Mouse (Mus musculus) E14TG2a.4 (cell line): Measurements from ENCODE around the gene Neu2.

Experiments used
- H3K27me3 ChIP-seq: 2 replicates; pipeline ENCODE4 v1.6.1; 2014; ENCODE audit warnings: low read length, control low read depth; ENCODE audit not compliant: insufficient read depth
- H3K36me3 ChIP-seq: 2 replicates; pipeline ENCODE4 v1.6.1; 2014; ENCODE audit warnings: low read length, control low read depth; ENCODE audit not compliant: insufficient read depth
- H3K4me1 ChIP-seq: replicated peaks from 2 replicates; pipeline ENCODE4 v1.6.1; 2014; ENCODE audit warnings: low read depth, low read length, control low read depth
- H3K4me3 ChIP-seq: replicated peaks from 2 replicates; pipeline ENCODE4 v1.5.1; 2014; ENCODE audit warnings: mild to moderate bottlenecking, low read length
- H3K9me3 ChIP-seq: 2 replicates; pipeline ENCODE4 v1.6.1; 2014; ENCODE audit warnings: low read length, control low read depth
- CTCF ChIP-seq: conservative IDR thresholded peaks from 2 replicates; pipeline ENCODE4 v1.5.1; 2014; ENCODE audit warnings: low read length
- NANOG ChIP-seq: IDR thresholded peaks from 2 replicates; pipeline ENCODE4 v1.6.1; 2014; ENCODE audit warnings: borderline replicate concordance, low read length, mixed read lengths
- POU5F1 ChIP-seq: IDR thresholded peaks from 2 replicates; pipeline ENCODE4 v1.6.1; 2014; ENCODE audit warnings: low read length, borderline replicate concordance

Gene Neu2

DNA sequence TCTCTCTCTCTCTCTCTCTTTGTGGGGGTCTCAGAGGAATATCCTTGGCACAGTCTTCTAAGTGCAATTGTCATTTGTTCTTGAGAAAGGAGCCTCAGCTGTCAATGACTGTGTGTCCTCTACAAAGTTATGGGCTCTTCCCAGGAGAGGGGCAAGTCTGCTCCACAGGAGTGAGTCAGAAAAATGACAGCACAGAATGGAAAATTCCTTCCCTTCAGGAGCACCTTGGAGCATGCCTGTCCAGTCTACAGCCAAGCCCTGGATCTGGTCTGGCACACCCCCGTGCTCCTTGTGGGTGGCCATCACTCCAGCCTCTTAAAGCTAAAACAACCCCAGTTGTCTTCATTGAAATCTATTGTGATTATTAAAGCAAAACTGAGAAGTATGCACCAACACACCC lies 11.8 kb downstream of the Neu2 start:
- H3K9me3 ChIP-seq = no peaks in the 10 kb centered on the region
- H3K4me1 ChIP-seq = peaks cover 10% of the 10 kb centered on the region
- no peaks in the 10 kb centered on the region for H3K27me3 ChIP-seq
- no peak for TF ChIP-seq POU5F1
- TF ChIP-seq NANOG = no peak
- no peak for TF ChIP-seq CTCF
- H3K36me3 ChIP-seq = no peaks in the 10 kb centered on the region
- H3K4me3 ChIP-seq = no peak overlapping the region

GRCm38 (mm10) chr1:87525041-87525440 lies 15.4 kb downstream of the Neu2 start:
- H3K27me3 ChIP-seq = no peaks in the 10 kb centered on the region
- no peak overlapping the region for H3K4me3 ChIP-seq
- TF ChIP-seq NANOG = no peak
- no peak for TF ChIP-seq CTCF
- no peak for TF ChIP-seq POU5F1
- H3K36me3 ChIP-seq = no peaks in the 10 kb centered on the region
- H3K4me1 ChIP-seq = peaks cover 10% of the 10 kb centered on the region
- no peaks in the 10 kb centered on the region; the same call in 1 of the 2 replicates for H3K9me3 ChIP-seq

DNA sequence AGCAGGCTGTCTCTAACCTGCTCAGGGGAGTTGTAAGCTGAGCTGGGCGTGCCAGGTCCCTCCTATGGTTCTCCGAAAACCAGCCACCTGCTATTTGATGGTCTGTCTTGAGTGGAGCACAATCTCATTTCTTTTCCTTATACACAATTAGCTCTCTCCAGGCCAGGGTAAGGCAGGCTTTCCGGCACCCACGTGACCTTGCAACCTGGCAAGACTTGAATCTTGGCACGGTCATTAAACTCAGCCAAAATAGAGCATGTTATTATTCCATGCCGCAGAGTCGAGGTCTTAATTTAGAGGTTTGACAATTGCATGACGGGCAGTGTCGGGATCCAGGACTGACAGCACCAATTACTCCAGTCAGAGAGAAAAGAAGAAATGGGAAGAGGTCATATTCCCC lies 17.5 kb downstream of the Neu2 start:
- H3K9me3 ChIP-seq = no peaks in the 10 kb centered on the region; the same call in 1 of the 2 replicates
- H3K36me3 ChIP-seq = no peaks in the 10 kb centered on the region
- no peak overlapping the region for H3K4me3 ChIP-seq
- no peaks in the 10 kb centered on the region for H3K27me3 ChIP-seq
- TF ChIP-seq POU5F1 (no peak), NANOG (no peak), CTCF (no peak)
- peaks cover 7% of the 10 kb centered on the region for H3K4me1 ChIP-seq

DNA sequence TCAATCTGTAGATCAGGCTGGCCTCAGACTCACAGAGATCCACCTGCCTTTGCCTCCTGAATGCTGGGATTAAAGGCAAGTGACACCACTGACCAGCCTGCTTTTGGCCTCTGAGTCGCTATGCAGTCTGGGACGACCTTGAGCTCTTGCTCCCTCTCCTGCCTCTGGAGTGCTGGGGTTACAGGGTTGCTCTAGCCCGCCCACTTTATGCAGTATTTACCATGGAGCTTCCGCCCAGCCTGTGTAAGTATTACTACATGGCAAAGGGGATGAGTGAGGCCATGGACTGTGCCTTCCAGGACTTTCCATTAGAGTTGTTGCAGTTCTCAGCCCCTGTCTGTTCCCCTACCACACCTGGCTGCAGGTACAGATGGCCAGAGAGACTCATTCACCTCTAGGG lies 22.7 kb downstream of the Neu2 start:
- no peaks in the 10 kb centered on the region; the same call in 1 of the 2 replicates for H3K9me3 ChIP-seq
- H3K4me1 ChIP-seq = no peaks in the 10 kb centered on the region
- H3K4me3 ChIP-seq = no peak overlapping the region
- TF ChIP-seq CTCF (no peak), NANOG (no peak), POU5F1 (no peak)
- H3K36me3 ChIP-seq = no peaks in the 10 kb centered on the region
- no peaks in the 10 kb centered on the region for H3K27me3 ChIP-seq

GRCm38 (mm10) chr1:87534118-87534517 lies 24.4 kb downstream of the Neu2 start:
- Histone ChIP-seq H3K36me3 (no peaks in the 10 kb centered on the region), H3K9me3 (no peaks in the 10 kb centered on the region), H3K27me3 (no peaks in the 10 kb centered on the region), H3K4me1 (no peaks in the 10 kb centered on the region), H3K4me3 (no peak overlapping the region)
- TF ChIP-seq POU5F1 (no peak), NANOG (no peak), CTCF (no peak)

DNA sequence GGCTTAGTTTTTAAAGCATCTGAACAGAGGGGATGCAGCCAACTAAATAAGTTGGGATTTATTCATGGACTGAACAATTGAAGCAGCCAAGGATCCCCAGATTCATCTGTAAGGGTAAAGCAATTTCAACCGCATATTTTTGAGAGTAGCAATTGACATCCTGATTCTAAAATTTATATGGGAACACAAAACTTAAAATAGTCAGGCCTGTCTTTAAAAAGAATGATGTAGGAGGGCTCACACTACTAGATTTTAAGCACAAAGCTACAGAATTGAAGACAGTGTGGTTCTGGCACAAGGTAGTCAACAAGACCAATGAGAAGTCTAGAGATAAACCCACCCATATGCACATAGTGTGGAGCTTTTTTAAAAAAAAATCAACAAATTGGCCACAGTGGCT lies 27.3 kb downstream of the Neu2 start:
- H3K9me3 ChIP-seq = no peaks in the 10 kb centered on the region
- H3K36me3 ChIP-seq = no peaks in the 10 kb centered on the region
- TF ChIP-seq NANOG (no peak), CTCF (no peak), POU5F1 (no peak)
- H3K27me3 ChIP-seq = peaks cover 8% of the 10 kb centered on the region; the same call in 1 of the 2 replicates
- H3K4me1 ChIP-seq = 0 out of 2 replicates have a peak, but pooled peaks cover under 1% of the 10 kb centered on the region
- no peak overlapping the region for H3K4me3 ChIP-seq

DNA sequence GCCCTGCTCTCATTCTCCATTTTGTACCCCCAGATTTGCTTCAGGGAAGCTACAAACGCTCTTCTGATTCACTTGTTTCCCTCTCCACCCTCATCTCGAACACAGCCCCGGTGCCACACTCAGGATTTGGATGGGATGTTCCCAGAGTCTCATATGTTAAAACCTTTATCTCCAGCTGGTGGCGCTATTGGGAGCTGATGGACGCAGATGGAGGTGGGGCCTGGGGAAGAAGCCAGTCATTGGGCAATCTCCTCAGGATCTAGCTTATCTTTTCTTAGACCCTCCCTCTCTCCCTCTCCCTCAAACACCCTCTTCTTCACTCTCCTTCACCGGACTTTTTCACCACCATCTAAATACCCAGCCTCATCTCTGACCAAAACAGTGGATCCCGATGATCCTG lies 31.9 kb downstream of the Neu2 start:
- Histone ChIP-seq H3K36me3 (no peaks in the 10 kb centered on the region), H3K27me3 (peaks cover 8% of the 10 kb centered on the region; the same call in 1 of the 2 replicates), H3K4me3 (0 out of 2 replicates have a peak overlapping the region, but pooled peaks have one; percentile 18), H3K9me3 (no peaks in the 10 kb centered on the region), H3K4me1 (0 out of 2 replicates have a peak, but pooled peaks cover 2% of the 10 kb centered on the region)
- no peak for TF ChIP-seq POU5F1
- TF ChIP-seq CTCF = peak; percentile 44
- TF ChIP-seq NANOG = no peak

- Histone ChIP-seq H3K36me3 (no peaks in the 10 kb centered on the region), H3K4me3 (no peak overlapping the region), H3K9me3 (no peaks in the 10 kb centered on the region), H3K27me3 (peaks cover 9% of the 10 kb centered on the region; the same call in 1 of the 2 replicates), H3K4me1 (peaks cover 10% of the 10 kb centered on the region)
- TF ChIP-seq CTCF (no peak), NANOG (peak; percentile 35; the same call in 1 of the 2 replicates)
Measured at GRCm38 (mm10) chr1:87551008-87551407, 41.3 kb downstream of the Neu2 start.

DNA sequence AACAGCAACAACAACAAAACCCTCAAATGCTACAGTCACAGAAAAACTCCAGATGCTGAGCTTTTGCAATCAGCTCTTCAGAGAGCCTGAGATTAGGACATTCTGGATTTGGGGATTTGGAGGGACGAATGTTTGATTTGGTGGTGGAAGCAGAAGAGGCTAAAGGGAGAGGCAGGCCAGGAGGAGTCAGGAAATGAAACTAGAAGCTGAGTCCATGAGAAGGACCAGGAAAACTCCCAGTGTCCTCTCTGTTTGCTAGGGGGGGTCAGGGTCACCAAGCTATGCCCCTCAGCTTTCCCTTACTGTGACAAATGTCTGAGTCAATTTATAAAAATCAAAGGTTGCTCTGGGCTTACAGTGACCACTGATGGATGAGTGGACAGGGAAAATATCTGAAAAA lies 43.9 kb downstream of the Neu2 start:
- no peaks in the 10 kb centered on the region for H3K36me3 ChIP-seq
- no peak for TF ChIP-seq NANOG
- no peak for TF ChIP-seq CTCF
- TF ChIP-seq POU5F1 = no peak
- H3K27me3 ChIP-seq = peaks cover 9% of the 10 kb centered on the region; the same call in 1 of the 2 replicates
- no peaks in the 10 kb centered on the region for H3K9me3 ChIP-seq
- no peak overlapping the region for H3K4me3 ChIP-seq
- peaks cover 10% of the 10 kb centered on the region for H3K4me1 ChIP-seq
